Mouse (Mus musculus): Measurements from ENCODE around the gene Toporsl.

DNA sequence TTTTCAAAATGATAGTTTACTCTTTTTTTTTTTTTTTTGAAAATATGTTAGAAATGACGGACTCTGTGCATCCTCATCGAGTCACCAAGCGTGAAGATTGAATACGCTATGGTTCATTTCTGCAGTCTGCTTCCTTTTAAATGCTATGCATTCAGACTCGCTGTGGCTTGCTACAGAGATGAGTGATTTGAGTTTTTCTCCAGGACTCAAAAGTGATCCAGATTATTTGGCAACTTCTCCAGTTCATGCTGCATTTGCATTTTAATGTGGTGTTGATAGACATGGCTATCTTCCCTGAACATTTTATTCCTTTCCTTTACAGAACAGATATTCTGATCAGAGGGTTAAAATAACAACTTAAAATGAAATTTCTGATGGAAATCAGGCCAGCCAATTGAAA is 65.2 kb downstream of the Toporsl start:
- TF ChIP-seq CTCF (IDR thresholded peaks at IDR 0.05; ENCODE audit: low read depth, low read length) (no peak), POLR2A (IDR thresholded peaks at IDR 0.05; ENCODE audit: extremely low read depth, insufficient read depth, low read length) (no peak)
